Mouse (Mus musculus) megakaryocyte-erythroid progenitor cell, adult 5-6 weeks (primary cell): ENCODE data around the gene Amn. TPM values are rescaled to one million over a fixed set of nuclear protein-coding genes. Genes with fewer than 3 reads are reported as not detected.

Experiments used
- ATAC-seq: replicated peaks from 2 replicates; pipeline ENCODE4 v1.8.0; 2016; ENCODE audit warnings: mild to moderate bottlenecking, inconsistent platforms; ENCODE audit not compliant: severe bottlenecking, poor library complexity, low FRiP score, low TSS enrichment
- total RNA-seq, 2 experiments: library from RNA; stranded (forward) in 1 of 2; stranded (reverse) in 1 of 2; fragments of 200-1000, 215-1000 nt in 1 of 2; fragments of >200 nt in 1 of 2; fragmentation: Nextera tagmentation in 1 of 2; gene quantifications; 2 replicates each; pipeline ENCODE4 v1.2.3; 2014 to 2017

Gene Amn
- total RNA-seq (2014; fragmentation: Nextera tagmentation) (not detected in 2 replicates), total RNA-seq (2017) (0.47 TPM in 1 of 2 replicates, not detected in the other)

DNA sequence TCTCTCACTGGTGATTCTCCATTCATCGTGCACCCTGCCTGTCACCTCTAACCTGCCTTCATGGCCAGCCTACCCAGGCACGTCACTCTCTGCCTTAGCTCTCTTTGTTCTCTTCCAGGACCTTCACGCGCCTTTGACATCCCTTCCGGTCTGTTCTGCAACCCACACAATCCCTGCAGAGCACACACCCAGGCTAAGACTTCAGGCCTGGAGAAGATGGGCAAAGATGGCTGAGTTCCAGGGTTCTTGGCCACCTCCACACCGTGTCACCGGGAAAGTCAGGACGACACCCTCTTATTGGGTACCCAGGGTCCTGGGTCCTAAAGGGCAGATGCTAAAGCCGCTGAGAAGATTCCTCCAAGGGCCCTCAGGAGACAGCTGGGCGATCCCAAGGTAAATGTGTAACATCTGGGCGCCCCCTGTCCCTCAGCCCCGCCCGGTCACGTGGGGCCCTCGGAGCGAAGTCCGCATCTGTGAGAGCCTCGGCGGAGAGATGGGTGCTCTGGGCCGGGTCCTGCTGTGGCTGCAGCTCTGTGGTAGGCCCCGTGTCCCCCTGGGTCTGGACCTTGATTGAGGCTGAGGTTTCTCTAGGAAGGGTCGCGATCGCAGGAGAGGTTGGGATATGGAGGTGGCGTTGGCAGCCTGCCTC is at the start of gene Amn:
Gene Amn (plus strand): TSS at position 467 of the 649 bp plus-strand sequence.
- no peak for ATAC-seq

DNA sequence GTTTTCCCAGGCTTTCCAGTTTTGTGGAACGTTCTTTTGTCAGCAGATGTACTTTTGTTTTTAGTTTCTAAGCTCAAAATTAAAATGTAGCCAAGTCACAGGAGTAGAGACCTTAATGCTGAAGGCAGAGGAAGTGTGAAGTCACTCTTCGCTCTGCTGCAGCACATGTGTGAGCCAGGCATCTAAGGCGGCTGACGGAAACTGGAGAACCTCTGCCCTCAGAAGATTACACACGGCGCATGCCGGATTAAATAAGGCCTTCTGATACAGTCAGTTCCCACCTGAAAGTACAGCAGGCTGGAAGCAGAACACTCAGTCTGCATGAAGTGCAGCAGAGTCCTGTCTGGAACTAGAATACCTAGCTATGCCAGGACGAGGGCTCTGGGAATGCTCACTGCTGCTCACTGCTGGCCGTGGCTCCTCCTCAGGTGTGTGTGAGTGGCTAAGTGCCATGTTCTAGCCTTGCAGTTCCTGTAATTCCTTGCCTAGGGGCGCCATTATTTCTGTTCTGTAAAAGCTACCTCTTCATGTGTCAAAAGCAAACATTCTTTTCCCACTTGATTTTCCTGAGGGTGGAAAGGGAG is 45.6 kb upstream of the Amn start:
- ATAC-seq = 0 out of 2 replicates have a peak, but pooled peaks have one; percentile 47

DNA sequence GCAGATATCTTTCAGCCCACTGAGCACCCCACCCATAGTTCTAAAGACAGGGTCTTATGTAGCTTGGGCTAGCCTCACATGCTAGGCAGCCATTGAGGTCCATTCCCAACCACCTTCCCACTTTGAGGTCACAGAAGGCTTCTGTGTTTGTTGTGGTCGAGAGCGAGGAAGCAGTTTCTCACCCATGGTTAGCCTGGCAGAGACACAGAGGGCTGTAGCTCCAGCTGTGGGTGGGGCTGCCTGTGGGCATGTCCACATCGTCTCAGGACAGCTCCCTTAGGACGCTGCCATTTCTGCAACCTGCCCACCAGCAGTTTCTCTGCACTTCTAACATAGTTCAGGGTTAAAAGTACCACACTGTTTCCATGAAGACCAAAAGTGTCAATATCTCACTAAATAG is 43.5 kb upstream of the Amn start:
- no peak for ATAC-seq

DNA sequence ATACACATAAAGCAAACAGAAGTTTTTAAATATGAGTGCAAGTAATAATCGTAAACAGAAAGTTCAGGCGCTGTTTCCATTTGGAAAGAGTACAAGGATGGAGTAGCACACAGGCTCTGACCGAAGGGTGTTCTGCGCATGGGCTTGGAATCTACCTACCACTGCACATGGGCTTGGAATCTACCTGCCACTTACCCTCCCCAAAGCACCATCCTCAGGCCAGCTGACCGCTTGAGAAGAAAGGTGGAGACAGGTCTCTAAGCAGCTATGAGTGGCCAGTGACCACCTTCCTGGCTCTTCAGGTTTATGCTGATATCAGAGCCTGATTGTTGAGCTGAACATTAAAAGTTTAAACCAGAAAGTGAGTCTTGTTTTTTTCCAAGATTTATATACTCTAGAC is 42.4 kb upstream of the Amn start:
- ATAC-seq = no peak

DNA sequence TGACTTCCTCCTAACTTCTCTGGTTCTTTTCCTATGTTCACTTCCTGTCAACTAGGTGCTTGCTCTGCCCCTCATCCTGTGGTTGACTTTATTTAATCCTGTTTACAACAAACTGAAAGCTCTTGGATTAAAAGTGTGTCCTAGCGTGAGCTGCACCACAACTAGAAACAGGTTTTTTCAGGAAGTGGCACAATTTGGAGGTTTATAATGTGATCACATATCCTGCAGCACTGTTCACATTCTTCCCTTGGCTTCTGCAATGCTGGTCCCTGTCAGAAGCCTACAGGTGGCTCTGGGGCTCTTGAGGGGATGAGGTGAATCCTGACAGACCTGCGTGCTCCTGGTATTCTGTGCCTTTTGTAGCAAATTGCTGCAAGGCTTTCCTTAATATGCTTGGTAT is 40.1 kb upstream of the Amn start:
- ATAC-seq = no peak

DNA sequence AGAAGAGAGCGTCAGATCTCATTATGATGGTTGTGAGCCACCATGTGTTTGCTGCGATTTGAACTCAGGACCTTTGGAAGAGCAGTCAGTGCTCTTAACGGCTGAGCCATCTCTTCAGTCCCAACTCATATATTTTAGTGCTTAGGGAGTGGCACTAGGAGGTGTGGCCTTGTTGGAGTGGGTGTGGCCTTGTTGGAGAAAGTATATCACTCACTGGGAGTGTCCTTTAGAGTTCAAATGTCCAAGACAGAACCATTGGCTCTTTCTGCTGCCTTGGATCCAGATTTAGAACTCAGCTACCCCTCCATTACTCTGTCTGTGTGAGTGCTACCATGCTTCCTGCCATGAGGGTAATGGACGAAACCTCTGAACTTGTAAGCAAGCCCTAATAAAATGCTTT is 37.1 kb upstream of the Amn start:
- ATAC-seq = no peak

DNA sequence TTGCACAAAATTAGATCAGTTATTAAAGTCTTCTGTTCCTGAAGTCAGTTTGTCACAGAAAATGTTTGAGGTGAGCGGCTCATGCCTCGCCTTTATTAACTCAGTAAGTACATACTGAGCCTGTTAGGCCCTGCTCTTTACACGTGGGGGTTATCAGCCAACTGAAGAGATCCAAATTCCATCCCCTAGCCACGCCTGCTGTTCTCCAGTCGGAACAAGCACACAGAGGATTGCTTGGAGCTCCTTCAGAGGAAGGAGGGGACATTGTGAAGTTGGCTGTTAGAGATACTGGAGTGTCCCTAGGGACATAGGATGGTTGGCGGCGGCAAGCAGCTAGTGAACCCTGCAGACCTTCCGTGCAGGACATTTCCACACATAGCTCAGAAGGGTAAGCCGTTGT is 36.5 kb upstream of the Amn start:
- ATAC-seq = no peak

DNA sequence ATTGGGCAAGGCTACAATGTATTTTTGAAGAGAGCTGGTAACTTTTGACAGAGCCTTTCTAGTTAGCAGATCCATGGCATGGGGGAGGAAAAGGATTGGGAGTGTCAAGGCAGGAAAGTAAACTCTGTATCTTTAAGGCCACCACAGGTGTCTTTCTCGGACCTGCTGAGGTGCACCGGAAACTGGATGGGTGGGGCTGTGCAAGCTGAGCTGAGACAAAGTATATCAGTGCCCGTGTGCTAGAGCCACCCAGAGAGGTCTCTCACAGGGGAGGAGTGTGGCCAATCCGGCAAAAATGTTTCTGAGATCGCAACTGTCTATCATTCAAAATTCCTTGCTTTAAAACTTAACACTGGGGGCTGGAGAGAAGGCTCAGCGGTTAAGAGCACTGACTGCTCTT is 35.3 kb upstream of the Amn start:
- no peak for ATAC-seq

DNA sequence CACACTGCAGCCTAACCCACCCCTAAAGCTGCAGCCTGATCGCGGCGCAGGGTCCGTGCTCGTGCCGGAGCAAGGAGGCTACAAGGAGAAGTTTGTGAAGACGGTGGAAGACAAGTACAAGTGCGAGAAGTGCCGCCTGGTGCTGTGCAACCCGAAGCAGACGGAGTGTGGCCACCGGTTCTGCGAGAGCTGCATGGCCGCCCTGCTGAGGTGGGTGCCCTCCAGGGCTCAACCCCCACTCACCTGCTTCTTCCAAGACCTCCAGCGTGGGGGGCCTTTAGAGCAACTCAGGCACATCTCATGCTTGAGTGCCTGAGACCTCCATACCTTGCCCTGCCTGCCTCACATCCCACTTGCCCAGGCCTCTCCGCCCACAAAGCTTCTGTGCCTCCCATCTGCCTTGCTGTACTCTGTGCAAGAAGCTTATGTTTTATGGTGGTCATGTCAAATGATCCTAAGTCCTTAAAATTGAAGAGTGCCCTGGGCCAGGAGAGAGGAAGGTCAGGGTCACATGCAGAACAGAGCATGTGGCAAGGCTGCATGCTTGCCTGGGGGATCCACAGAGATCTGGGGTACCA is 33.2 kb upstream of the Amn start:
- ATAC-seq = no peak

DNA sequence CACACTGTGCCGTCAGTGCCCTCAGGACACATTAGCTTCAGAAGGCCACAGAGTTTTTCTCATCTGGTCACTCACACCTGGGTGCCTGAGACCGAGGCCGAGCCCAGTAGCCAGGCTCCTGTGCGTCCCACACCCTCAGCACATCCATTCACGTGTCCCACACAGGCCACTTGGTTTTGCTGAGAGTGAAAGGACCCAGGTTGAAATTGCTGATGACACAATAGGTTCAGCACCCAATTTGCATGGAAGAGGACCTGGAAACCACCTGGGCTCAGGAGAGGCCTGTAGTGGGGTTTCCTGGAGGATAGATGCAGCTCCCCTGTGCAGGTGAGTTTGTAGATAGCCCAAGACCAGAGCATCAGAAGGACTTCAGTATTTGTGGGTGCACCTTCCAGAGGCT is 32.5 kb upstream of the Amn start:
- no peak for ATAC-seq

DNA sequence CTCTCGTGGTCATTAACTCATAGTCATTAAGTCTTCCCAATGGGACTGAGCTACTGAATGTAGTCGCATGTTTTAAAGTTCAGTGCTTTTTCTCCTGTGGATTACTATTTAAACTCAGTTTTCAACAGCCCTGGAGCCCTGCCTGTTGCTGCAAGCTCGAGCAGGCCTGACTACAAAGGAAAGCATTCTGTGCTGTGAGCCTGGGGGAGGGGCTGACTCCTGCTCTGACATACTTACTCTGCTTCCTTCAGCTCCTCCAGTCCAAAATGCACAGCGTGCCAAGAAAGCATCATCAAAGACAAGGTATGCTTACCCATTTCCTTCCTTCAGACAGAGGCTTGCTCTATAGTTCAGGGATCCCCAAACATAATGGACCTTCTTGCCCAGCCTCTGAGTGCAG is 32.1 kb upstream of the Amn start:
- ATAC-seq = no peak

DNA sequence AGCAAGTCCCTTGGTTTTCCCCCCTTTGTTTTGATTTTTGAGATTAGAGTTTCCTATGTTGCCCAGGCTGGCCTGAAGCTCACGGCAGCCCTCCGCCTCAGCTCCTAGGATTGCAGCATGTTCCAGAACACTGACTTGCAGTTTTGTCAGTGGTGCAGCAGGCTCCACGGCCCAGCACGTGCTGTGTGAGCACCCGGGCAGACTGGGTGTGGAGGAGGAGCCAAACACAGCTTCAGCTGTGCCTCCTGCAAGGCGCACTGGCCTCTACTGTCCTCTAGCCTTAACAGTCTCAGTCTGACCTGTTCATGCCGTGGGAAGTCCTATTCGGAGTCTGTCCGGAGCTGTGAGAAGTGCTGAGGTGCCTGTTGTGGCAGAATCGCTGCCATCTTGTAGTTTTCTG is 31.0 kb upstream of the Amn start:
- ATAC-seq = no peak

DNA sequence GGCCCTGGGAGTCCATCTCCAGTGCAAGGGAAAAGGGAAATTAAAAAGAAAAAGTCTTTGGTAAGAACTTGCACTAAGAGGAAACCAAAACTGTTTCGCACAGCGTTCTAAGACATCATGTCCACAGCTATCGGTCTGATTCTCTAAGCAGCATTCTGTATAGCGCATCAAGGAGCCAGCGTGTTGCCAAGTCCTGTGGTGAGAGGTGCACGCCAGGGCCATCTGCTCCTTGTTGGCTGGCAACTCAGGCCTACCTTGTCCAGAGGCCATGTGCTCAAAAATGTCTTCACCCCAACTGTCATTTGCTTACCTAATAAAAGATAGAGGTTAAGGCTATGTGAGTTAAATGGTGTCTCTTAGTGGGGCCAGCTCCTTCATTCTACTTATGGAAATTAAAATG is 29.0 kb upstream of the Amn start:
- no peak for ATAC-seq

DNA sequence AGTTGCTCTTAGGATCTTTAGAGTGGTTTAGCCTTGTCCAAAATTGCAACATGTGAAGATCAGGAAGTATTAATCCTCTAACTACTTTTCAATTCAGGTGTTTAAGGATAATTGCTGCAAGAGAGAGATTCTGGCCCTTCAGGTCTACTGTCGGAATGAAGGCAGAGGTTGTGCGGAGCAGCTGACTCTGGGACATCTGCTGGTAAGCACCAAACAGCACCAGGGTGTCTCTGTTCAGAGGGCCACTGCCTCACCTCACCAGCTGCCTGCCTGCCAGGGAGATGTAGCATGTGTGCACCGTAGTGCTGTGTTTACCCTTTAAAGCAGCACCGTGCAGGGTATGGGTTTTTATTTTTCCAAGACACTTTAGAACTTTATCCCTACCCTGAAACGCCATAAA is 28.5 kb upstream of the Amn start:
- ATAC-seq = no peak

DNA sequence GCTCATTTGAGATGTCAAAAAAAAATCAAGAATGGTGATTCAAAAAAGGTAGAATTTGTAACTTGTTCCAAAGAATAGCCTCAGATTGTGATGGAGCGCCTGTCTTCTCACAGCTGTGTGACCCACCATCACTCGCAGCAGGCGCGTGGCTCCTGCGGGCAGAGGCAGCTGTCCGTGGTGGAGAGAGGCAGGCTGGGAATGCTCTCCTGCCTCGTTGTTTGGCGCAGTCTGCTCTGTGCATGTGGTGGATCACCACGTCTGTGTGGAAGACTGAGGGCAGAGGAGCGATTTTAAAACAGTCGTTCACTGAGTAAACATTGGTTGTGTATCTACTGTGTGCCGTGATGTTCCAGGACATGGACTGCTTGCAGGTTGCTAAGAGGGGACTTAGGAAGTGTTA is 27.2 kb upstream of the Amn start:
- ATAC-seq = no peak

DNA sequence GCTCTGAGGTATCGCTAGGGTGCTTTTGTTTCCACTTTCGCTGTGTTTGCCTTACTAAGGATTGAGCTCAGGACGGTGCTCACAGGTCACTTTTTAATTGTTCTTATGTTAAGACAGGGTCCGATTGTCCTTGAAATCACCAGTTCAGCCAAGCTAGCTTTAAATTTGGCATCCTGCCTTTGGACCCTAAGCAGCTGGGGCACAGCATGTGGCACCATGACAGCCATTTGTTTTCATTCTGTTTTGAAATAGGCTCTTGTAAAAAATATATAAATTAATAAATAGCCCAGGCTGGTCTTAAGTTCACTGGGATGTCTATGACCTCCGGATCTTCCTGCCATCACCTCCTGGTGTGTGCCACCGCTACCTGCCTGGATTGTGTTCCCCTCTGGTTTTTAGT is 25.8 kb upstream of the Amn start:
- ATAC-seq = no peak

DNA sequence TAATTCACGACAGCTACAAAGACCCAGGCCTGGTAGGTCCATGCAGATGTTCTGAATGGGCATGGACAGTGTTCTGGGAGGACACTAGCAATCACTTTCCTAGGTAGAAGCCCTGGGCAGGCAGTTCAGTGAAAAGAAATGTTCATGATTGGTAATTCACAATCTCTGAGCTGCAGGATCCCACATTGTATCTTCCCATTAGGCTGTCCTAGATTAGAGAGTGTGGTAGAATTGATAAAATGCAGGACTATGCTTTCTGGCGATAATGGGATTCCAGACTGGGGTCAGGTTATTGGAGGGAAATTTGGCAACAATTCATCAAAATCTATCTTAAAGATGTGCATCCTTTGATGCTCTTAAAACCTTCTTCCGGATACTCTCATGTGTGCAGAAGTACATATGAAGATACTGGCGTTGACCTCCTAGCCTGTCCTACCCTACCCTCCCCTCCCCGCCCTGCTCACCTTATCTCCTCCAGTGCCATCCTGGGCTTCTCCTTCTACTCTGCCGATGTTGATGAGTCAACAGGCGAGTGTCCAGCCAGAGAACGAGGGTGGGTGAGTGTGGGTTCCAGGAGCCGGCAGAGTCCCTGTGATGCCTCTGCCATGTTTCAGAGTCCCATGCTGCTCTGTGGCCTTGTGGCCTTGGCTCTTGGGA is 24.0 kb upstream of the Amn start:
- peak; percentile 61 for ATAC-seq

DNA sequence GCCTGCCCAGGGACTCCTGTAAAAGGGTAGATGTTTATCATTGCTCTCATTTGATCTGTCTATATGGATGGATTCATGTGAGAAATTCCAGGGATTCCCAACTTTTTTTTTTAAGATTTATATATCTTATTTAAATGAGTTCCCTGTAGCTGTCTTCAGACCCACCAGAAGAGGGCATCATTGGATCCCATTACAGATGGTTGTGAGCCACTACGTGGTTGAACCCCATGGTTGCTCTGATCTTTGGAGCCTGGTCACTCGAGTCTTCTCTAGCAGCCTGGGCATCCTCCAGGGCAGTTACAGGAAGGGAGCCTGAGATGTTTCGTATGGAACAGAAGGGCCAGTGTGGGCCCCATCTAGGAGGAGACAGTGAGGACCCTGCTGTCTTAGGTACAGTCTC is 21.8 kb upstream of the Amn start:
- no peak for ATAC-seq

DNA sequence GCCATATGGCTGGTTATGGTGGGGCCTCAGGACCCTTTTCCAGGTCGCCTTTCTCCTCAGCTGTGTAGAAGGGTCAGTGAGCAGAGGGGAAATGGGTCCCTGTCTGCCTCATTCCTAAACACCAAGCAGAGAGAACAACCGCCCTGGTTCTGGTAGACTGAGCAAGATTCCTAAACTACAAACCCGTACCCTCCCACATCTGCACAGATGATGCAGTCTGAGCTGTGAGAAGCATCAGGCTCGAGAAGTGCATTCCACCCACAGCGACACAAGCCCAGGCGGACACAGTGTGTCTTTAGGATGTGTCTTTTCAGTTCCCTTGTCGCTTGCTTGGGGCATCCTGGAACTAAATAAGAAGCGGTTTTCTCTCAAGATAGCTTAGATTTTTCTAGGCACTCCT is 20.8 kb upstream of the Amn start:
- ATAC-seq = no peak

DNA sequence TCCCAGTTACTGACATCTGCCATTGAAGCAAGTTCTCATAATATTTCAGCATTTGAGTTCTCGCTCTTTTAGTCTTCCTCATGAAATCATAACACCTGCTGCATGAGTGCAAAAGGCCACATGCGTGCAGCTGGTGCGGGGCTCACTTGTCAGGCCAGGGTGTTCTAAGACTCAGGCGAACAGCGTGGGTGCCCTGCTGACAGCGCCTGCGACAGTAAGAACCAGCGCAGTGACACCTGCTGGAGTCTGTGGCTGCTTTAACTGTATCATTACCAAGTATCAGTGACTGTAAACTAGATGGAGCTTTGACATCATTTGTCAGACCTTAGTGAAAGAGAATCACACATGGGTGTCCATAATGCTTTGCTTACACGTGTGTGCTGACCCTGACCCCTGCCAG is 19.7 kb upstream of the Amn start:
- ATAC-seq = no peak

DNA sequence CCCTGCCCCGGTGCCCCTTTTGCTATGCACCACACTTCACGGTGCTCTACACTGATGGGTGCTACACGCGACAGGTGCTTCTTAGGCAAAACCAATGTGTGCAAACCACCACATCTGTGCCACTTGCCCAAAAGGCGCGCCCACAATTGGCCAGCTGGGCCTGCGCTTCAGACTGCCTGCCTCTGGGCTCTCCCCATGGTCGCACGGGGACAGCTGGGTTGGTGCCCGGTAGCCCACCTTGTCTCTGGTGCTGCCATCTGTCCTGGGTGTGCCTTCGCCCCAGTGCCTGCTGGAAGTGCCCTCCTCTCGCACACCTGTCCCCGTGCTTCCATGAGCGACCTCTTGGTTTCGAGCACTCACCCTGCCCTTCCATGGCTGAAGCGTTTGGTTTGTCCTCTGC is 7.2 kb upstream of the Amn start:
- ATAC-seq = no peak
